Mouse (Mus musculus) lung, postnatal 14 days (tissue): ENCODE measurements around the gene Carm1.

Experiments
- DNase-seq: peaks from one replicate; pipeline ENCODE4 v3.0.0; 2021

Gene Carm1

DNA sequence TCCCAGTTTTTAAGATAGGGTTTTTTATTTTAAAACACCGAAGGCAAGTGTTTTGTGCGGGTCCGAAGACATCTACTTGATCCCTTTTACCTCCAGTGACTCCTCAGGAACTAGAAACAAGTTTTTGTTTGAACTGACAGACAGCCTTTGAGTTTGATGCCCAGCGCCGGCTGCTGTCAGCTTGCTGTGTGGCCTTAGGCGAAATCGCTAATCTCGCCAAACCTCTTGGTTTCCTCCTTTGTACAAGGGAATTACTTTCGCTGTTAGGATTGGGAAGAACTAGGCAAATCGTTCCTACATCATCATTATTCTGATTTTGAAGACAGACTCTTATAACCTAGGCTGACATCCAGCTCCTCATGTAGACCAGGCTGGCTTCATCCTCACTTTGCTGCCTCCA lies 70.4 kb downstream of the Carm1 start:
- no peak for DNase-seq

DNA sequence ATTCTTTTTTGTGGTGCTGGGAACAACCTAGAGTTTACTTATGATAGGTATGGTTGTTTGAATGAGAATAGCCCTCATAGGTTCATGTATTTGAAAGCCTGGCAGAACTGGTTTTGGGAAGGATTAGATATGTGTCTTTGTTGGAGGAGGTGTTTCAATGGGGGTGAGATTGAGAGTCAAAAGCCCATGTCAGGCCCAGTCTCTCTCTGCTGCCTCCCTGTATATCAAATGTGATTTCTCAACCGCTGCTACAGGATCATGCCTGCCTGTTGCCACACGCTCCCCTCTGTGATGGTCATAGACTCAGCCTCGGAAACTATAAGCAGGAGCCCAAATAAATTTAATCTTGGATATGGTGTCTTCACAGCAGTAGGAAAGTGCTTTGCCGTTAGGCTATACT lies 73.5 kb downstream of the Carm1 start:
- no peak for DNase-seq

DNA sequence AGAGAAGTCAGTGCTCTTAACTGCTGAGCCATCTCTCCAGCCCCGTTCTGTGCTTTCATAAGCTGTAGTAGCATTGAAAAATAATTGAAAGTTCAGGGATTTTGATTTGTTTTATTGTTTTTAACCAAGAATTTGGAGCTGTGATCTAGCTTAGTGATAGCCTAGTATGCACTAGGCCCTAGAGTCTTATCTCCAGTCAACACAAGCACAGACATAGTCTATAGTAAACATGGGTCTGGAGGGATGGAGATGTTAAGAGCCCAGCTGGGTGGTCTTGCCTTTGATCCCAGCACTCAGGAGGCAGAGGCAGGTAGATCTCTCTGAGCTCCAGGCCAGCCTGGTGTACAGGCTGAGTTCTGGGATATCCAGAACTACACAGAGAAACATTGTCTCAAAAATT lies 76.0 kb downstream of the Carm1 start:
- DNase-seq, result no peak

DNA sequence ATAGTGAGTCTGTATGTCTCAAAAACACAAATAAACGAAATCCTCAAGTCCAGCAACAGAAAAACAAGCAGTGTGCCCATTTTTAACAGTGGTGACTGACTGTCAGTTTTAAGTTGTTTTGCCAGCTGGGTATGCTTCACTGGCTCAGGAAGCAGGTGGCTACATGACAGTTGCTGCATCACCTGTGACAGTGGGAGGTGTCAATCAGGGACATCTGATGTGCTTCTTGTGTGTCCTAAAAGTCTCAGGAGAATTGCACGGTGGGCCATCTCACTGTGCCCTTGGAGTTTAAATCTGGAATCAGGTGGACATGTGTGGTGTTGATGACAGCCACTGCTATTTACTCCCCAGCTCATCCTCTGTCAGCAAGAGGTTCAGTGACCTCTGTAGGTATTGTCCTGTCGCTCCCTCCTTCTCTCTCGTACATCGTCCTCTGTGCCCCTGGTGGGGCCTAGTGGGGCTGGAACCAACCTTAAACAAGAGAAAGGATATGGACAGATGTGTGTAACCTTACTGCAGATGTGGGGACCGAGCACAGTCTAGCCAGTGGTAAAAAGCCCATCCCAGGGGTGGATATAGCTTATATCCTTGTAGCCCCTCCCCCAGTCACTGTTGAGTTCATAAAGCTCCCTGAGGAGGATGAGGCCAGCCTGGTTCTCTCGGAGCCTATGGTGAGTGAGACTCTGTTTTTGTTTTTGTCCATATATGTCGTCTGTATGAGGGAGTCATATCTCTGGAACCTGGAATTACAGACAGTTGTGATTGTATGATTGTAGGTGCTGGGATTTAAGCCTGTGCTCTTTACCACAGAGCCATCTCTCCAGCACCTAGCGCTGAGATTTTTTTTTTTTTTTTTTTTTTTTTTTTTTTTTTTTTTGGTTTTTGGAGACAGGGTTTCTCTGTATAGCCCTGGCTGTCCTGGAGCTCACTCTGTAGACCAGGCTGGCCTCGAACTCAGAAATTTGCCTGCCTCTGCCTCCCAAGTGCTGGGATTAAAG lies 78.9 kb downstream of the Carm1 start:
- DNase-seq, result no peak

DNA sequence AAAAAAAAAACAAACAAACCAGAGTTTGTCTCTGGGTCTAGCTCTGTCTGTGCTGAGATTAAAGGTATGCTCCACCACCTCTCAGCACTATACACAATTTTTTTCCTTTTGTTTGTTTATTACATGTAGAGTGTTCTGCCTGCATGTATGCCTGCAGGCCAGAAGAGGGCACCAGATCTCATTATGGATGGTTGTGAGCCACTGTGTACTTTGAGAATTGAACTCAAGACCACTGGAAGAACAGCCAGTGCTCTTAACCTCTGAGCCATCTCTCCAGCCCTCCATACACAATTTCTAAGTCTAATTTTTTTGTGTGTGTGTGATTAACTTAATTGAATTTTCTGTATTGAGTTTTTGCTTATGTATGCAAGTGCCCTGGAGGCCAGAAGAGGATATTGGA lies 79.9 kb downstream of the Carm1 start:
- DNase-seq, result no peak

DNA sequence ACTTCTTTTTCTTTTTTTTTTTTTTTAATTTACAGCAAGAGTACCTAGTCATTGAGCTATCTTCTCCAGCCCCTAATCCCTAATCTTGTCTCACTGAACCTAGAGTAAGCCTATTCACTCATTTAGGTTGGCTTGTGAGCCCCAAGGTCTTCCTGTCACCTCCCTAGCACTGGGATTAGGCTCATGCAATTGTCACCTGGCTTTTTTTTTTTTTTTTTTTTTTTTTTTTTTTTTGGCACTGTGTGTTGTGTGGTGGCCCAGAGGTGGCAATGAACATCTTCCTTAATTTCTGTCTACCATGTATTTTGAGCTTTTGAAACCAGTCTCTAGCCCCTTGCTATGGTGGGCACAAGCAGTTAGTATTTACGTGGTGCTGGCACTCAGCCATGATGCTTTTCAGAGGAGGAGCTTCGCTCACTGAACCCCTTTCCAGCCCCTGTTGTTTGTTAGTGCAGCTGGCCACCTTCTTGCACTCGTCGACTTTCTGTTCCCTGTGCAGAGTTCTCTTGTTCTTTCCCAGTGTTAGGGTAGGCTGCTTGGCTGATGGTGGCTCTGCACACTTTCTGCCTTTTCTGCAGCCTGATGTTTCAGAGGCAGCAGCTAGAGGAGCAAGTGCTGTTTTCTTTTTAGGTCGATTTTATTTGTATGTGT lies 80.6 kb downstream of the Carm1 start:
- DNase-seq, result no peak

DNA sequence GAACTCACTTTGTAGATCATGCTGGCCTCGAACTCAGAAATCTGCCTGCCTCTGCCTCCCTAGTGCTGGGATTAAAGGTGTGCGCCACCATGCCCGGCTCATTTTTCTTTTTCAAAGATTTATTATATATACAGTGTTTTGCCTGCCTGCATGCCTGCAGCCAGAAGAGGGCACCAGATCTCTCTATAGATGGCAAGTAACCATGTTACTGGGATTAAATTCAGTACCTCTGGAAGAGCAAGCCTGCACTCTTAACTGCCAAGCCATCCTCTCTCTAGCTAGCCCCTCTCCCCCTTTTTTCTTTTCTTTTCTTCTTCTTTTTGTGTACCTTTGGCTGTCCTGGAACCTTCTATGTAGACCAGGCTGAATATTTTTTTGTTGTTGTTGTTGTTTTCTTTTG lies 84.0 kb downstream of the Carm1 start:
- DNase-seq, result peak; percentile 62

DNA sequence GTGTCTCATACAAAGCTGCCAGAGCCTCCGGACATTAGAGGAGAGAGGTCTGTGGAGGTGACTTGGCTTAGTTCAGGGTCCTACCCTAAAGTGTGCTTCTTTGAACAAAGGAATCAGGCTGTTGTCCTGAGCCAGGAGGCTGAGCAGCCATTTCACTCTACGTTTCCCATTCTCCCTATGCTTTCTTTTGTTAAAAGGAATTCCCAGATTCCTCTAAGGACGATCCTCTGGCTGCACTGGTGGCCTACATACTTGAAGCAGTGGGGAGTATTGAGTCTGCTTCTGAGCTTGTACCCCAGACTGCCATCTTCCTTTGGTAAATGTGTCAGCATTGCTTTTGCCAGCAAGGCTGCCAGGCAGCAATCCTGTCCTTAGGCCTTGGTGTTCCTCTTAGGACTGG lies 86.4 kb downstream of the Carm1 start:
- DNase-seq, result no peak

DNA sequence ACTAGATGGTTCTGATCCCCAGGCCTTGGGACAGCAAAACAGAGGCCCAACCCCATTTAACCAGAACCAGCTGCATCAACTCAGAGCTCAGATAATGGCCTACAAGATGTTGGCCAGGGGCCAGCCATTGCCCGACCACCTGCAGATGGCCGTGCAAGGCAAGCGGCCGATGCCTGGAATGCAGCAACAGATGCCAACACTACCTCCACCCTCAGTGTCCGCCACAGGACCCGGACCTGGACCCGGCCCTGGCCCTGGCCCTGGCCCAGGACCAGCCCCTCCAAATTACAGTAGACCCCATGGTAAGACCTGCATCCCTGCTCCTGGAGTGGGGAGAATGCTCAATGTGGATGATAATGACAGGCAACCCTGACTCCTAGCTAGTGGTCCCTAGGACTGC lies 88.9 kb downstream of the Carm1 start:
- no peak for DNase-seq

DNA sequence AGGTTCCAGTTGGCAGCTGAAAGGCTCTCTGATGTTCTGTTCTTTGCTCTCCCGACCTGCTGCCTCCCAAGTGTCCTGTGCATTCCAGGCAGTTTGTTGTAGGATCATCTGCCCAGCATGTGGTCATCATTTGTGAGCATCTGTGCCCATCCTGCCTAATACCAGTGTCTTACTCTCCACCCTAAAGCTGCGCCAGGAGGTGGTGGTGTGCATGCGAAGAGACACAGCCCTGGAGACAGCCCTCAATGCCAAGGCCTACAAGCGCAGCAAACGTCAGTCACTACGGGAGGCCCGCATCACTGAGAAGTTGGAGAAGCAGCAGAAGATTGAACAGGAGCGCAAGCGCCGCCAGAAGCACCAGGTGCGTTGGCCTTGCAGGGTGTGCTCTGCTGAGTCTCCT lies 92.3 kb downstream of the Carm1 start:
- no peak for DNase-seq
